Mouse (Mus musculus) limb, embryonic 13.5 days (tissue): Measurements from ENCODE around the gene Zbtb7b. TPM values are rescaled to one million over a fixed set of nuclear protein-coding genes. Genes with fewer than 3 reads are reported as not detected.

Experiments
- ATAC-seq: fragments of 200-750 bp; cut with Nextera tagmentation; 2 replicates; pipeline ENCODE4 v1.8.0; 2017; ENCODE audit warnings: low read depth, moderate number of reproducible peaks, moderate TSS enrichment; ENCODE audit not compliant: low FRiP score
- H3K27ac ChIP-seq: fragments of 300-500 bp; sonication (generic); 2 replicates; pipeline ENCODE4 v1.5.1; 2015; ENCODE audit warnings: inconsistent platforms, mild to moderate bottlenecking, moderate library complexity
- H3K27me3 ChIP-seq: fragments of 300-500 bp; sonication (generic); 2 replicates; pipeline ENCODE4 v1.6.1; 2015; ENCODE audit warnings: mild to moderate bottlenecking, inconsistent platforms
- H3K36me3 ChIP-seq: fragments of 300-500 bp; sonication (generic); 2 replicates; pipeline ENCODE4 v1.6.1; 2015; ENCODE audit warnings: inconsistent platforms, mild to moderate bottlenecking, moderate library complexity
- H3K4me1 ChIP-seq: fragments of 300-500 bp; sonication (generic); 2 replicates; pipeline ENCODE4 v1.6.1; 2015; ENCODE audit warnings: inconsistent platforms
- H3K4me2 ChIP-seq: fragments of 300-500 bp; sonication (generic); replicated peaks from 2 replicates; pipeline ENCODE4 v1.6.1; 2015; ENCODE audit warnings: inconsistent platforms, mild to moderate bottlenecking, moderate library complexity
- H3K4me3 ChIP-seq: fragments of 300-500 bp; sonication (generic); 2 replicates; pipeline ENCODE4 v1.5.1; 2015; ENCODE audit warnings: moderate library complexity, mild to moderate bottlenecking, inconsistent platforms
- H3K9ac ChIP-seq: fragments of 300-500 bp; sonication (generic); 2 replicates; pipeline ENCODE4 v1.6.1; 2015; ENCODE audit warnings: mild to moderate bottlenecking, inconsistent platforms
- H3K9me3 ChIP-seq: fragments of 300-500 bp; sonication (generic); 2 replicates; pipeline ENCODE4 v1.6.1; 2016; ENCODE audit warnings: inconsistent platforms
- WGBS: fragments of 180-500 bp; shearing (Covaris S2); methylation state at CpG from one replicate; pipeline ENCODE4 v1.1.7; 2015; 5-methylcytosine and 5-hydroxymethylcytosine counted together
- polyA plus RNA-seq: library from polyadenylated mRNA; unstranded; fragments of >200 nt; fragmentation: Nextera tagmentation; extraction: Ambion mirVana; gene quantifications from 2 replicates; pipeline ENCODE4 v1.2.1, GENCODE M21; 2015

Gene Zbtb7b
- polyA plus RNA-seq, 1 experiment from 2014 or later: 2.0 TPM

- Histone ChIP-seq H3K27me3 (no peaks in the 10 kb centered on the region), H3K27ac (no peak overlapping the region), H3K9me3 (no peaks in the 10 kb centered on the region), H3K4me3 (peak overlapping the region; percentile 68; the same call in 1 of the 2 replicates), H3K4me2 (peak overlapping the region; percentile 79), H3K4me1 (peaks cover 26% of the 10 kb centered on the region), H3K36me3 (peaks cover 34% of the 10 kb centered on the region), H3K9ac (no peak overlapping the region)
- ATAC-seq: no peak
- WGBS: 96% methylated on average over 8 of the region's 8 CpGs
Observed at GRCm38 (mm10) chr3:89416158-89416557, 21.6 kb upstream of the Zbtb7b start.

- H3K4me1 ChIP-seq: peaks cover 13% of the 10 kb centered on the region
- no peaks in the 10 kb centered on the region for H3K27me3 ChIP-seq
- no peaks in the 10 kb centered on the region for H3K9me3 ChIP-seq
- H3K27ac ChIP-seq: peak within 1 kb of the TSS; percentile 67; the same call in 1 of the 2 replicates
- peaks cover 58% of the 10 kb centered on the region for H3K36me3 ChIP-seq
- 6% methylated on average over 28 of the region's 28 CpGs for WGBS
- H3K4me3 ChIP-seq: peak within 1 kb of the TSS; percentile 50
- peak within 1 kb of the TSS; percentile 59 for H3K9ac ChIP-seq
- ATAC-seq: peak; percentile 99
- peak within 1 kb of the TSS; percentile 71 for H3K4me2 ChIP-seq
Observed at GRCm38 (mm10) chr3:89411490-89412393, 17.2 kb upstream of the Zbtb7b start, which contains the start of gene Flad1. Gene Flad1, minus strand, starts transcription at chr3:89411870.

GRCm38 (mm10) chr3:89410864-89411263, 16.3 kb upstream of the Zbtb7b start:
- Histone ChIP-seq H3K36me3 (peaks cover 56% of the 10 kb centered on the region), H3K4me3 (peak overlapping the region; percentile 50), H3K9ac (peak overlapping the region; percentile 59), H3K9me3 (no peaks in the 10 kb centered on the region), H3K27me3 (no peaks in the 10 kb centered on the region), H3K4me1 (peaks cover 8% of the 10 kb centered on the region), H3K4me2 (peak overlapping the region; percentile 71), H3K27ac (no peak overlapping the region)
- no peak for ATAC-seq
- 82% methylated on average over 10 of the region's 10 CpGs for WGBS

- ATAC-seq: no peak
- H3K9me3 ChIP-seq: no peaks in the 10 kb centered on the region
- no peak overlapping the region for H3K9ac ChIP-seq
- peaks cover 8% of the 10 kb centered on the region for H3K4me1 ChIP-seq
- no peaks in the 10 kb centered on the region for H3K27me3 ChIP-seq
- H3K36me3 ChIP-seq: peaks cover 52% of the 10 kb centered on the region
- H3K4me2 ChIP-seq: no peak overlapping the region
- H3K27ac ChIP-seq: no peak overlapping the region
- no peak overlapping the region for H3K4me3 ChIP-seq
- WGBS: 92% methylated on average over 3 of the region's 3 CpGs
Observed at GRCm38 (mm10) chr3:89409701-89410100, 15.1 kb upstream of the Zbtb7b start.

- Histone ChIP-seq H3K4me3 (no peak overlapping the region), H3K9ac (no peak overlapping the region), H3K27ac (no peak overlapping the region), H3K27me3 (no peaks in the 10 kb centered on the region), H3K4me2 (no peak overlapping the region), H3K4me1 (peaks cover 8% of the 10 kb centered on the region), H3K36me3 (peaks cover 49% of the 10 kb centered on the region), H3K9me3 (no peaks in the 10 kb centered on the region)
- no peak for ATAC-seq
- 60% methylated on average over 16 of the region's 16 CpGs for WGBS
Observed at GRCm38 (mm10) chr3:89408448-89408847, 13.9 kb upstream of the Zbtb7b start.

- Histone ChIP-seq H3K4me3 (no peak overlapping the region), H3K27ac (no peak overlapping the region), H3K4me1 (peaks cover 8% of the 10 kb centered on the region), H3K9ac (no peak overlapping the region), H3K36me3 (peaks cover 59% of the 10 kb centered on the region), H3K4me2 (no peak overlapping the region), H3K9me3 (no peaks in the 10 kb centered on the region), H3K27me3 (no peaks in the 10 kb centered on the region)
- no peak for ATAC-seq
- WGBS: 85% methylated on average over 6 of the region's 6 CpGs
Observed at GRCm38 (mm10) chr3:89406887-89407286, 12.3 kb upstream of the Zbtb7b start.

GRCm38 (mm10) chr3:89402693-89403092, 8.1 kb upstream of the Zbtb7b start, which contains the start of gene Lenep:
Gene Lenep, minus strand, starts transcription at chr3:89402793.
- Histone ChIP-seq H3K36me3 (peaks cover 50% of the 10 kb centered on the region), H3K4me1 (no peaks in the 10 kb centered on the region), H3K4me2 (no peak within 1 kb of the TSS), H3K9me3 (no peaks in the 10 kb centered on the region), H3K27me3 (no peaks in the 10 kb centered on the region), H3K27ac (no peak within 1 kb of the TSS), H3K9ac (0 out of 2 replicates have a peak within 1 kb of the TSS, but pooled peaks have one; percentile 8), H3K4me3 (no peak within 1 kb of the TSS)
- ATAC-seq: no peak
- WGBS: 78% methylated on average over 5 of the region's 5 CpGs

- no peaks in the 10 kb centered on the region for H3K9me3 ChIP-seq
- WGBS: 93% methylated on average over 7 of the region's 7 CpGs
- no peak overlapping the region for H3K4me2 ChIP-seq
- H3K4me1 ChIP-seq: peaks cover 7% of the 10 kb centered on the region
- no peak overlapping the region for H3K27ac ChIP-seq
- peaks cover 41% of the 10 kb centered on the region for H3K36me3 ChIP-seq
- no peak overlapping the region for H3K9ac ChIP-seq
- no peaks in the 10 kb centered on the region for H3K27me3 ChIP-seq
- ATAC-seq: no peak
- no peak overlapping the region for H3K4me3 ChIP-seq
Observed at GRCm38 (mm10) chr3:89401329-89401728, 6.8 kb upstream of the Zbtb7b start.

GRCm38 (mm10) chr3:89396654-89397005, 2.1 kb upstream of the Zbtb7b start:
- H3K9me3 ChIP-seq: no peaks in the 10 kb centered on the region
- H3K4me1 ChIP-seq: peaks cover 45% of the 10 kb centered on the region
- H3K36me3 ChIP-seq: peaks cover 3% of the 10 kb centered on the region; the same call in 1 of the 2 replicates
- peak overlapping the region; percentile 68 for H3K9ac ChIP-seq
- H3K4me2 ChIP-seq: peak overlapping the region; percentile 98
- peaks cover 13% of the 10 kb centered on the region for H3K27me3 ChIP-seq
- peak overlapping the region; percentile 59 for H3K4me3 ChIP-seq
- peak overlapping the region; percentile 80 for H3K27ac ChIP-seq
- 0% methylated on average over 4 of the region's 4 CpGs for WGBS
- no peak for ATAC-seq

GRCm38 (mm10) chr3:89395806-89396653, 1.5 kb upstream of the Zbtb7b start:
- H3K27ac ChIP-seq: peak overlapping the region; percentile 80
- peaks cover 51% of the 10 kb centered on the region for H3K4me1 ChIP-seq
- ATAC-seq: peak; percentile 31; the same call in 1 of the 2 replicates
- no peaks in the 10 kb centered on the region for H3K36me3 ChIP-seq
- H3K4me2 ChIP-seq: peak overlapping the region; percentile 98
- peak overlapping the region; percentile 59 for H3K4me3 ChIP-seq
- under 1% methylated on average over 39 of the region's 44 CpGs for WGBS
- peak overlapping the region; percentile 68 for H3K9ac ChIP-seq
- no peaks in the 10 kb centered on the region for H3K9me3 ChIP-seq
- peaks cover 19% of the 10 kb centered on the region for H3K27me3 ChIP-seq

- ATAC-seq: no peak
- H3K36me3 ChIP-seq: no peaks in the 10 kb centered on the region
- H3K4me3 ChIP-seq: peak overlapping the region; percentile 59
- 1% methylated on average over 10 of the region's 10 CpGs for WGBS
- no peaks in the 10 kb centered on the region for H3K9me3 ChIP-seq
- peak overlapping the region; percentile 68 for H3K9ac ChIP-seq
- peaks cover 24% of the 10 kb centered on the region for H3K27me3 ChIP-seq
- peak overlapping the region; percentile 98 for H3K4me2 ChIP-seq
- H3K27ac ChIP-seq: peak overlapping the region; percentile 80
- H3K4me1 ChIP-seq: peaks cover 56% of the 10 kb centered on the region
Observed at GRCm38 (mm10) chr3:89395419-89395805, 836 bp upstream of the Zbtb7b start.

GRCm38 (mm10) chr3:89394894-89395256, 299 bp upstream of the Zbtb7b start:
- peak overlapping the region; percentile 80 for H3K27ac ChIP-seq

More at GRCm38 (mm10) chr3:89394894-89395256, 299 bp upstream of the Zbtb7b start:
- ATAC-seq: peak; percentile 9; the same call in 1 of the 2 replicates
- H3K9ac ChIP-seq: peak overlapping the region; percentile 68
- H3K36me3 ChIP-seq: no peaks in the 10 kb centered on the region
- H3K4me2 ChIP-seq: peak overlapping the region; percentile 98
- H3K9me3 ChIP-seq: no peaks in the 10 kb centered on the region
- peaks cover 56% of the 10 kb centered on the region for H3K4me1 ChIP-seq
- H3K4me3 ChIP-seq: peak overlapping the region; percentile 59
- WGBS: under 1% methylated on average over 12 of the region's 12 CpGs
- peaks cover 24% of the 10 kb centered on the region for H3K27me3 ChIP-seq
